Mouse (Mus musculus) erythroblast, adult 5-6 weeks (primary cell): ENCODE measurements around the gene Syt16. TPM values are rescaled to one million over a fixed set of nuclear protein-coding genes. Genes with fewer than 3 reads are reported as not detected.

Experiments used
- ATAC-seq: replicated peaks from 2 replicates; pipeline ENCODE4 v1.8.0; 2016; ENCODE audit warnings: moderate number of reproducible peaks, mild to moderate bottlenecking, moderate TSS enrichment, inconsistent platforms; ENCODE audit not compliant: poor library complexity, low FRiP score, severe bottlenecking
- total RNA-seq, 2 experiments: library from RNA; stranded (forward) in 1 of 2; stranded (reverse) in 1 of 2; fragments of 150-400 nt in 1 of 2; fragments of 200-764, 138-1000 nt in 1 of 2; gene quantifications; 2 replicates each; pipeline versions ENCODE4 v1.2.3 to v1.2.4; 2015 to 2017; ENCODE audit warnings: low replicate concordance in 2 of 2

Gene Syt16
- total RNA-seq, 2 experiments from 2014 or later, result not detected

DNA sequence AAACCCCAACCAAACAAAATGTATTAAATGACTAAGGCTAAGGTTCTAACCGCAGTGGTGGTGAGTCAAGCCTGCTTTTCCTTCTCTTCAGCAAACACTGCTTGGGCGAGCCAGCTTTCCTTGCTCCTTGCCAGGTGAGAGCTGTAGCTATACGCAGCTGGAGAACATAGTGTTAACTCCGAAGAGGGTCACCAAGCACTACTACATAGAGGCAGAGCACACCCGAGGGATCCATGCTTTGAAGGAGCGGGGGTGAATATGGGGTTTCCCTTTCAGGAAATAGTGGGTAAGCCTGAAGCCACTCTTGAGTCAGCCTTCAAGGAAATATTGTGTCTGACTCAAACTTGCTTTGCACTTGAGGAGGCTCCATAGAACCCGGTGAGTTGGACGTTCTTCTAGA is 95.6 kb downstream of the Syt16 start:
- no peak for ATAC-seq

DNA sequence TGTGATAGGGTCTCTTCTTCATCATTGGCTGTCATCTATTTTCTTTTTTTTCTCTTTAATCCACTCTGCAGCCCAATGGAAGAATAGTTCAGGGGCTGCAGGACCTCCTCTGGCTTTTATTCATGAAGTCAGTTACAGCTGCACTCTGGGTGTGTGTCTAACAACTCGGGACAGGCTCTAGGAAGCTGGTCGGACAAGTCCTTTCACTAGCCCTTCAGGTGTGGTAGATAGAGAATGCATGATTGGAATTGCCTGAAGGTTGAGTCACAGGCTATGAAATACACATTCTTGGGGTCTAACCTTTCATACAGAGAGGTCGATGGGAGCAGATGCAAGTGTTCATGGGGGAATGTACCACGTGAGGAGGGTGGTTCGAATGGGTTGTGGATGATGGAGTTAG is 97.2 kb downstream of the Syt16 start:
- ATAC-seq, result no peak

DNA sequence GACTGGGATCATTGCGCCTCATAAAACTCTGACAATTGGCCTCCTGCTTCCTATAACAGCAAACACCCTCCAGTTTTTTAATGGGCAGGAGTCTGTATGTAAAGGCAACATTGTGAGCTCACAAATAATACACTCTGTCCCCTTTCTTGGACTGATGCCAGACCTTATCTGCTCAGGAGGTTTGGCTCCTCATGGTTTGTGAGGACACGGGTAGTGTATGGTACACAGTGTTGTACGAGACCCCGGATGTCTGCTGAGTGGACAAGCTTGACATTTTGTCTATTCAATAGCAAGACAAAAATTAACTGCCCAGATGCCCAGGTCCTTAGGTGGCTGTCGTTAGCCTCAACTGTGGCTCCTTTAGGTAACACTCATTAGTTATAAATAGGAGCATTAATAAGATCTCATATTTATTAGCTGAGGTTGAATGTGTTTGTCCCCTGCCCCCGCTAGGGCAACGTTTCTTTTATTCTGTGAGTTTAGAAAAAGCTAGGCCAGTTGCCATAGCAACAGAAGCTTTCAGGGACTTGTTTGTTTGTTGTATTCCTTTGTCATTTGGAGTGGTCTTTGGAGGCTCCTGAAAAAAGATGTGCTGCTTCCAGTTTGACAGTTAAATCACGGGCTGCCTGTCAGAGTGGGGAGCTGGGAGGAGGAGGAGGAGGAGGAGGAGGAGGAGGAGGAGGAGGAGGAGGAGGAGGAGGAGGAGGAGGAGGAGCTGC is 101.3 kb downstream of the Syt16 start:
- ATAC-seq, result no peak

GRCm38 (mm10) chr12:74105811-74106513 is 108.5 kb downstream of the Syt16 start:
- no peak for ATAC-seq

- ATAC-seq, result no peak
These were observed 111.2 kb downstream of the Syt16 start for GRCm38 (mm10) chr12:74108663-74109081.

DNA sequence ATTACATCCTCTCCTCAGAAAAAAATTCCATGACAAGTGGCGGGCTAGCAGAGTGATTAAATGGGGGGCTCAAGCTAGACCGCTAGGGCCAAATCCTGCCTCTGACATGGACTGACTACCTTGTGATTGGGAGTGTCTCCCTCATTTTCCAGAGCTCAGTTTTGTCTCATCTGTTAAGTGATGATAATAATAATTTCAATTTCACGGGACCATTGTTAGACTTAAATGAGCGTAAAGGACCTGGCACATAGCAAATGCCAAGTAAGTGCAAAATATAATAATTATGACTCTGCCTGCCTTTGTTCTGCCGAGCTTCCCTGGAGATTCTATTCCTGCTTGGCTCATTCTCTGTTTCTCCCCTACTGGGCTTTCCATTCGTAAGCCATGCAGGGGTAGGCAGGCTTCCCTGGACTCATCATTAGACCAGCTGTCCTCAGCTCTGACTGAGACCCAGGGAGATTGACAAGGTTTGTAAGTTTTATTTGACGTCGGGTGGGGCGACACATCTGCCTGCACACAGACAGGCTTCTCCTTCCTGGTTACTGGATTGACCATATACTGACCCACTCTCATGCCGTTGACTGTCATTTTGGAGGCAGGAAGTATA is 112.1 kb downstream of the Syt16 start:
- no peak for ATAC-seq

DNA sequence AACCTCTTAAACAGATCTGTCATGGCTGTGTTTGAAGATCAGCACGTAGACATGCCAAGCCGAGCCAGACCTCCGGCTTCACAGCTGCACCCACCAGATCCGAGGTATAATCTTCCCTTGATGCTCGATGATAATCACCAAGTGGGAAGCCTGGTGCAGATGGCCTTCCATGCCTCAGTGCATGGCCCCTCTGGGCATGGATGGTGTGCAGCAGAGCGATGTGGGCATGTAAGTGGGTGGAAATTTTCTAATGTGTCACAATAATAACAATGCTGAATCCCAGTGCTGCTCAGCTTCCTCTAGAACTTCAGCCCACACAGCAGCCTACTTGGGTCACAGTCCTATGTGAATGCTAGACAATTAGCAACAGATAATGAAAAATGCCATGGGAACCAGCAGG is 119.4 kb downstream of the Syt16 start:
- no peak for ATAC-seq

- no peak for ATAC-seq
These were observed 128.3 kb downstream of the Syt16 start for GRCm38 (mm10) chr12:74125796-74126195.

GRCm38 (mm10) chr12:74128229-74128628 is 130.8 kb downstream of the Syt16 start:
- ATAC-seq, result no peak

DNA sequence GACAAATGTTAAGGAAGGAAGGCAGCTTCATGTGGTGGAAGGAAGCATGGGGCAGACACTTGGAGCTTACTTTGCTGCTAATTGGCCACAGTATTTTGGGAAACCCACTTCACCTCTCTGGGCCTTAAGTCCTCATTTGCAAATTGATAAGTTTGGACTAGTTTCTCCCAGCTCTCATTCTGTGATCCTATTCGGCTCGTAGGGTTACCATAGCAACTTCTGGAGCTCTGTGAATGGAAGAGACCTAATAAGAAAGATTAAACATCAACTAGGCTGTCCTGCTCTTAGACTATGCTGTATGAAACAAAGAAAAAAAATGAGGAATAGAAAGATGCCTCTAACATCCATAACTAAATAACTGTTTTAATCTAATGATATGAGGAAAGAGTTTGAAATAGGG is 134.3 kb downstream of the Syt16 start:
- no peak for ATAC-seq

- ATAC-seq, result no peak
These were observed 144.7 kb downstream of the Syt16 start for GRCm38 (mm10) chr12:74142147-74142546.

- no peak for ATAC-seq
These were observed 146.9 kb downstream of the Syt16 start for GRCm38 (mm10) chr12:74144385-74144784.

- no peak for ATAC-seq
These were observed 163.3 kb downstream of the Syt16 start for GRCm38 (mm10) chr12:74160791-74161190.

- ATAC-seq, result no peak
These were observed 165.6 kb downstream of the Syt16 start for GRCm38 (mm10) chr12:74163080-74163479.

DNA sequence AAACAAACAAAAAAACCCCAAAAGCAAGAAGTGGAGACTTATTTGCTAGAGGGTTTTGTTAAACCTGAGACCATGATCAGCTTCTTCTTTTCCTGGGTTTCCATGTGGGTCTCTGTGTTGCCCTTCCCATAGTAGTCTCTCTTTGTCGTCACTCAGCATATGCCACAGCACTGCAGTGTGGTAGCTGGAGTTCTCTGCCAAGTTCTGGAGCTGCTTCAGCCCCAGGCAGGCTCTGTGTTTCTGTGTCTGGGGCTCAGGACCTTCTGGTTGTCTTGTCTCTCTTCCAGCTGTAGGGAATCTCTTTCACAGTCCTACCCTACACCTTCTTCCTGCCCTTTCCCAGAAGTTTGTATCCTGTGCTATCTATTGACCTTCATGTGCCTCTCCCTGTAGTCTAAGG is 173.8 kb downstream of the Syt16 start:
- no peak for ATAC-seq

GRCm38 (mm10) chr12:74173902-74174301 is 176.4 kb downstream of the Syt16 start:
- ATAC-seq, result no peak

DNA sequence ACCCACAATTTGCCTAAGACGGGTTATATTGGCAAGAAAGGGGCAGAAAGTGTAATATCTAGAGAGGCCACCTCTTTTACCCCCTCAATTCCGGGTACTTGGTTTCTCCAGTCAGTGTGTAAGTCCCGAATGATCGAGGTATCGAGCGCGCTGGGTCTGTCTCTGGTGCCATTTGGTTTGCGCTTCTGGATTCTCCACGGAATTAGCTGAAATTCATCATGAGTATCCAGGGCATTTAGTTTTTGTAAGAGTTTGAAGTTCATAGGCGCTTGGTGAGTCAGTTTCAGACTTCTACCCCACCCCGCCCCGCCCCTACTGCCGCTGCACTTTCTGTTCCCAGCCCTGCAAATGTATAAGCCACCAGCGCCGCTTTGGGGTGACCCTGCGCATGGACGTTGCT is 187.1 kb downstream of the Syt16 start:
- no peak for ATAC-seq

GRCm38 (mm10) chr12:74188243-74188785 is 190.9 kb downstream of the Syt16 start:
- ATAC-seq, result no peak

DNA sequence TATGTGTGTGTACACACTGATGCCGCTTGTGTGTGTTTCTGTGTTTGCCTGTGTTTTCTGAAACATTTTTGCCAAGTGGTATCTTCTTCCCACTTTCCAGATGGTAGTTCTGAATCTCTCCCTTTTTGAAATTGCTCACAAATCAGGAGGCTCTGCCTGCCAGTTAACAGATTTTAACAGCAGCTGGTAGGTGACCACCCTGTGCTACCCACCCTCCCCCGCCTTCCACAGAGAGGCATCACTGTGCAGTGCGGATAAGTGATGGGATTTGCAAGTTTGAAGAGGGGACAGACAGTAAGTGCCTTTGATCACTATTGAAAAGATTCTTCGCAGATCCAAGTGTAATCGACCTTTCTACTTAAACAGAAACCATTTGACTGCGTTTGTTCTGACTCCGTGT is 191.4 kb downstream of the Syt16 start:
- ATAC-seq, result no peak

DNA sequence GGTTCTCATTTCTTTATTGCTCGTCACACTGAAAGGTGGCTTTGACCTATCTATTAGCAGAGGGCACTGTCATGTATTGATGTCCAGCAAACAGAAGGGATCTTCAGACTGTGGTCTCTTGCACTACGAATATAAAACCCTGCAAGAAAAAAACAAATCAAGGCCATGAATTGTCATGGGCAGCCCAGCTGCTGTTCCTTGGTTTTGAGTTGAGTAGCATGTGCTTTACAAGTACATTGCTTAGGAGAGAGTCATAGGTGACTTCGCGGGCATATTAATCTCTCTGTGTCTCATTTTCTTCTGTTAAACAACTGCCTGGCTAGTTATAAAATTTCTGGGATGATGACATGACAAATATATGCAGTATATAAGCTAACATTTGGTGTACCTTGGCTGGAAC is 192.4 kb downstream of the Syt16 start:
- no peak for ATAC-seq

GRCm38 (mm10) chr12:74190297-74190696 is 192.8 kb downstream of the Syt16 start:
- no peak for ATAC-seq
